Mouse (Mus musculus) embryo, embryonic 10 days (tissue): Measurements from ENCODE around the gene Atp6v1e2.

ENCODE experiments used
- DNase-seq: peaks from one replicate; pipeline ENCODE4 v3.0.0-alpha.2; 2015; ENCODE audit warnings: low spot score

The Atp6v1e2 gene

GRCm38 (mm10) chr17:86964502-86964901, 16.8 kb upstream of the Atp6v1e2 start:
- DNase-seq, result peak; percentile 92

- DNase-seq, result no peak
Observed at GRCm38 (mm10) chr17:86964041-86964440, 16.3 kb upstream of the Atp6v1e2 start.

GRCm38 (mm10) chr17:86963586-86963902, 15.8 kb upstream of the Atp6v1e2 start:
- DNase-seq, result peak; percentile 78

GRCm38 (mm10) chr17:86962894-86963585, 15.3 kb upstream of the Atp6v1e2 start, which contains the start of gene Rhoq:
Gene Rhoq (plus strand): TSS chr17:86963082.
- DNase-seq, result peak; percentile 83

- DNase-seq, result peak; percentile 94
Observed at GRCm38 (mm10) chr17:86962297-86962893, 14.7 kb upstream of the Atp6v1e2 start.

- DNase-seq, result no peak
Observed at GRCm38 (mm10) chr17:86961301-86961841, 13.7 kb upstream of the Atp6v1e2 start.

- DNase-seq, result no peak
Observed at GRCm38 (mm10) chr17:86957968-86958367, 10.3 kb upstream of the Atp6v1e2 start.

GRCm38 (mm10) chr17:86957239-86957638, 9.5 kb upstream of the Atp6v1e2 start:
- no peak for DNase-seq

- no peak for DNase-seq
Observed at GRCm38 (mm10) chr17:86948801-86949200, 1.1 kb upstream of the Atp6v1e2 start.

- no peak for DNase-seq
Observed at GRCm38 (mm10) chr17:86946078-86946477, 1.6 kb downstream of the Atp6v1e2 start.

GRCm38 (mm10) chr17:86943158-86943557, 4.5 kb downstream of the Atp6v1e2 start:
- DNase-seq, result no peak

GRCm38 (mm10) chr17:86942112-86942511, 5.6 kb downstream of the Atp6v1e2 start:
- DNase-seq, result no peak

- no peak for DNase-seq
Observed at GRCm38 (mm10) chr17:86938683-86939082, 9.0 kb downstream of the Atp6v1e2 start.

GRCm38 (mm10) chr17:86937497-86938155, 10.1 kb downstream of the Atp6v1e2 start:
- peak; percentile 89 for DNase-seq

GRCm38 (mm10) chr17:86937064-86937463, 10.6 kb downstream of the Atp6v1e2 start:
- no peak for DNase-seq

- DNase-seq, result no peak
Observed at GRCm38 (mm10) chr17:86932896-86933295, 14.8 kb downstream of the Atp6v1e2 start.

- DNase-seq, result no peak
Observed at GRCm38 (mm10) chr17:86929981-86930380, 17.7 kb downstream of the Atp6v1e2 start.

- no peak for DNase-seq
Observed at GRCm38 (mm10) chr17:86929355-86929754, 18.3 kb downstream of the Atp6v1e2 start.

GRCm38 (mm10) chr17:86926836-86927235, 20.9 kb downstream of the Atp6v1e2 start:
- DNase-seq, result no peak

GRCm38 (mm10) chr17:86924679-86925078, 23.0 kb downstream of the Atp6v1e2 start:
- DNase-seq, result no peak

- no peak for DNase-seq
Observed at GRCm38 (mm10) chr17:86919729-86920128, 28.0 kb downstream of the Atp6v1e2 start.

GRCm38 (mm10) chr17:86918786-86919185, 28.9 kb downstream of the Atp6v1e2 start:
- no peak for DNase-seq

- DNase-seq, result no peak
Observed at GRCm38 (mm10) chr17:86917048-86917447, 30.6 kb downstream of the Atp6v1e2 start, which contains the start of gene Tmem247. Gene Tmem247 (plus strand): TSS chr17:86917348.
